In the genomic region with DNA sequence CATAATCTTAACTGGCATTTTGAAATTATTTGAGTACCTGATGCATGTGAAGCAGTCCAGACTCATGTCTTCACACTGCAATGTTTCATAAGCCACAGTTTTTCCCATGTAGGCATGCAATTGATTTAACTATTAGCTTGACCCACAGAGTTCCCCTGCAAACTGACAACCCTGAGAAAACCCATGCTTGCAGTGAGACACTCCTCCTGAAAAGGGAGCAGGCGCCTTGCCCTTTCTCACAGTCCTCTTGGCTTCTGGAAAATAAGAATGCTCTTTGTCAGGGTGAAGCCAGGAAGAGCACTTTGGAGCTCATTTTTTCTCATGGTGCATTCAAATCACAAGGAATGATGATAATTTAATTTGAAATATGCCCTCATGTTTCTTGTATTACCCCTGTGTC, we compare ENCODE assay signal across 13 mouse cellular contexts.
"Had no signal": no experiment of that assay in that cellular context is flagged by ENCODE, and none has a peak within 500 bp of the region (broad histone marks: within the 10 kb centered on the region; RNA-seq: fewer than 3 reads in every experiment).

No protein-coding gene starts in this region.

- H3K4me1 ChIP-seq: limb, embryonic 13.5 days; midbrain, embryonic 12.5 days had no signal

- DNase-seq: kidney, postnatal 10 days; kidney, postnatal 4 days; left cerebral cortex, postnatal 4 days; lung, adult 18-20 months; right cerebral cortex, adult 18-20 months; right cerebral cortex, postnatal 25 days; thymus, adult 2 months; thymus, postnatal 25 days had no signal

- H3K36me3 ChIP-seq: limb, embryonic 13.5 days; midbrain, embryonic 12.5 days; neural tube, embryonic 13.5 days had no signal

- ATAC-seq: midbrain, embryonic 16.5 days had no signal

- H3K9ac ChIP-seq: limb, embryonic 13.5 days; liver, embryonic 14.5 days; midbrain, embryonic 12.5 days; neural tube, embryonic 13.5 days had no signal

- H3K27ac ChIP-seq: limb, embryonic 13.5 days; liver, embryonic 14.5 days; midbrain, embryonic 12.5 days; neural tube, embryonic 13.5 days had no signal

- H3K27me3 ChIP-seq: limb, embryonic 13.5 days; midbrain, embryonic 12.5 days; neural tube, embryonic 13.5 days had no signal

- H3K9me3 ChIP-seq: limb, embryonic 13.5 days; midbrain, embryonic 12.5 days; neural tube, embryonic 13.5 days had no signal

- H3K4me3 ChIP-seq: limb, embryonic 13.5 days; midbrain, embryonic 12.5 days; neural tube, embryonic 13.5 days had no signal

- H3K4me2 ChIP-seq: limb, embryonic 13.5 days; midbrain, embryonic 12.5 days; neural tube, embryonic 13.5 days had no signal
